Mouse (Mus musculus) kidney, embryonic 15.5 days (tissue): ENCODE results near the gene Fshr. TPM values are rescaled to one million over a fixed set of nuclear protein-coding genes. Genes with fewer than 3 reads are reported as not detected.
"Not testable (repeated sequence)": the region's sequence is repeated elsewhere in the genome, so short reads cannot be mapped to it uniquely, and the experiment has no call there.

Experiments
- ATAC-seq: fragments of 200-750 bp; cut with Nextera tagmentation; replicated peaks from 2 replicates; pipeline ENCODE4 v1.8.0; 2017; ENCODE audit warnings: moderate TSS enrichment; ENCODE audit not compliant: low FRiP score
- H3K27ac ChIP-seq: fragments of 300-500 bp; sonication (generic); 2 replicates; pipeline ENCODE4 v1.5.1; 2015; ENCODE audit warnings: mild to moderate bottlenecking, inconsistent platforms
- H3K27me3 ChIP-seq: fragments of 300-500 bp; sonication (generic); 2 replicates; pipeline ENCODE4 v1.6.1; 2015; ENCODE audit warnings: inconsistent platforms
- H3K36me3 ChIP-seq: fragments of 300-500 bp; sonication (generic); 2 replicates; pipeline ENCODE4 v1.6.1; 2015; ENCODE audit warnings: inconsistent platforms
- H3K4me1 ChIP-seq: fragments of 300-500 bp; sonication (generic); 2 replicates; pipeline ENCODE4 v1.6.1; 2015; ENCODE audit warnings: inconsistent platforms
- H3K4me2 ChIP-seq: fragments of 300-500 bp; sonication (generic); 2 replicates; pipeline ENCODE4 v1.6.1; 2015; ENCODE audit warnings: moderate library complexity, mild to moderate bottlenecking, inconsistent platforms
- H3K4me3 ChIP-seq: fragments of 300-500 bp; sonication (generic); replicated peaks from 2 replicates; pipeline ENCODE4 v1.5.1; 2015; ENCODE audit warnings: mild to moderate bottlenecking, inconsistent platforms
- H3K9ac ChIP-seq: fragments of 300-500 bp; sonication (generic); 2 replicates; pipeline ENCODE4 v1.6.1; 2015; ENCODE audit warnings: mild to moderate bottlenecking, inconsistent platforms
- H3K9me3 ChIP-seq: fragments of 300-500 bp; sonication (generic); replicated peaks from 2 replicates; pipeline ENCODE4 v1.6.1; 2016; ENCODE audit warnings: inconsistent platforms
- WGBS: fragments of 180-500 bp; shearing (Covaris S2); methylation state at CpG from one replicate; pipeline ENCODE4 v1.1.7; 2015; ENCODE audit warnings: mixed read lengths; 5-methylcytosine and 5-hydroxymethylcytosine counted together
- polyA plus RNA-seq: library from polyadenylated mRNA; unstranded; fragments of >200 nt; fragmentation: Nextera tagmentation; extraction: Ambion mirVana; gene quantifications from 2 replicates; pipeline ENCODE4 v1.2.1, GENCODE M21; 2015

Gene Fshr
- not detected in 2 replicates for polyA plus RNA-seq

GRCm38 (mm10) chr17:89200575-89200974 lies at the start of gene Fshr:
TSS of gene Fshr (minus strand) at chr17:89200675.
- Histone ChIP-seq H3K4me3 (no peak within 1 kb of the TSS), H3K9me3 (no peaks in the 10 kb centered on the region), H3K36me3 (no peaks in the 10 kb centered on the region), H3K4me2 (no peak within 1 kb of the TSS), H3K27ac (no peak within 1 kb of the TSS), H3K27me3 (no peaks in the 10 kb centered on the region), H3K4me1 (no peaks in the 10 kb centered on the region), H3K9ac (no peak within 1 kb of the TSS)
- no peak for ATAC-seq
- 89% methylated on average over 6 of the region's 6 CpGs for WGBS

GRCm38 (mm10) chr17:89202181-89202580 lies 1.7 kb upstream of the Fshr start:
- H3K4me3 ChIP-seq = no peak overlapping the region
- no peak overlapping the region for H3K9ac ChIP-seq
- H3K36me3 ChIP-seq = no peaks in the 10 kb centered on the region
- no peaks in the 10 kb centered on the region for H3K4me1 ChIP-seq
- ATAC-seq = no peak
- no peaks in the 10 kb centered on the region for H3K27me3 ChIP-seq
- H3K9me3 ChIP-seq = no peaks in the 10 kb centered on the region
- no peak overlapping the region for H3K27ac ChIP-seq
- H3K4me2 ChIP-seq = no peak overlapping the region
- WGBS = 71% methylated on average over 6 of the region's 6 CpGs

GRCm38 (mm10) chr17:89173545-89173944 lies 26.9 kb downstream of the Fshr start:
- H3K4me1 ChIP-seq = no peaks in the 10 kb centered on the region
- H3K27me3 ChIP-seq = no peaks in the 10 kb centered on the region
- no peak overlapping the region for H3K9ac ChIP-seq
- ATAC-seq = no peak
- H3K9me3 ChIP-seq = no peaks in the 10 kb centered on the region
- H3K27ac ChIP-seq = no peak overlapping the region
- H3K36me3 ChIP-seq = no peaks in the 10 kb centered on the region
- H3K4me2 ChIP-seq = no peak overlapping the region
- 76% methylated on average over 1 of the region's 1 CpGs for WGBS
- no peak overlapping the region for H3K4me3 ChIP-seq

DNA sequence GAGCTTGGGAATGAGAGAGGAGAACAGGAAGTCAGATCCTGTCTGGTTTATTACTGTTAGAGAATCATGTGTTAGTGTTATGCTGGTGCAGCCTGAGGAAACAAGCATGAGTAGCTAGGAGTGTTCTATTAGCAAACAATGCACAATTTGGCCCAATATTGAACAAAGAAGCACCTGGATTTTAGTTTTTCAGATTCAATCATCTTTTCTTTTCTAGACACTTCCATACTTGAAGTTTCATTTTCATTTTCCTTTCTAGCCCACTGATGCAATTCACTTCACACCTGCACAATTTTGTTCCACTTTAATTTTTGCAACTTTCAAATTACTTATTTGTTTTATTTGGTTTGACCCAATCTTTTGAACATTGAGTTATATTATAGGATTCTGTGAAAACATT lies 35.7 kb downstream of the Fshr start:
- Histone ChIP-seq H3K36me3 (no peaks in the 10 kb centered on the region), H3K9me3 (no peaks in the 10 kb centered on the region), H3K4me2 (no peak overlapping the region), H3K27me3 (no peaks in the 10 kb centered on the region), H3K4me3 (no peak overlapping the region), H3K27ac (no peak overlapping the region), H3K9ac (no peak overlapping the region), H3K4me1 (no peaks in the 10 kb centered on the region)
- no peak for ATAC-seq

- Histone ChIP-seq H3K4me3 (no peak overlapping the region), H3K27me3 (no peaks in the 10 kb centered on the region), H3K9ac (no peak overlapping the region), H3K27ac (no peak overlapping the region), H3K36me3 (no peaks in the 10 kb centered on the region), H3K9me3 (no peaks in the 10 kb centered on the region), H3K4me2 (no peak overlapping the region), H3K4me1 (no peaks in the 10 kb centered on the region)
- 90% methylated on average over 3 of the region's 3 CpGs for WGBS
- ATAC-seq = no peak
Observed at GRCm38 (mm10) chr17:89162475-89162874, 38.0 kb downstream of the Fshr start.

- ATAC-seq, H3K36me3 ChIP-seq, H3K9ac ChIP-seq, H3K9me3 ChIP-seq, H3K27ac ChIP-seq, H3K4me1 ChIP-seq, H3K27me3 ChIP-seq, H3K4me2 ChIP-seq, H3K4me3 ChIP-seq: not testable (repeated sequence)
- WGBS = 94% methylated on average over 3 of the region's 3 CpGs
Observed at GRCm38 (mm10) chr17:89159343-89159742, 41.1 kb downstream of the Fshr start.

DNA sequence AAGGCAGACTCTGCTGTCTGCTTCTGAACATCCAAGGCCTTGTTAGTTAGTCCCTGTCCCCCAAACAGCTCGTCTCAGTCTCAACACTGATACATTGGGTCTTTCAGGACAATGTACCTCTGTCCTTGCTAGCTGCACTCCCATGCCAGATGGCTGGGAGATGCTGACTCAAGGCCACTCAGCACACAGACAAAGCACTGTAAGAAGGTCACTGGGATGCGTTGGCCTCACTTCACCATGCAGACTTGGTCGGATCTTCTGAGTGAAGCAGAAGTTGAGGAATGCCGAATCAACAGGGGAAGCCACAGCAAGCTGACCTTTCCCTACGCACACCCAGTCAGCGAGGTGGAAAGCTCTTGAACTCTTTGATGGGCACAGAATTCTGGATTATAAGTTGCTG lies 55.7 kb downstream of the Fshr start:
- 80% methylated on average over 6 of the region's 6 CpGs for WGBS

GRCm38 (mm10) chr17:89120023-89120422 lies 80.5 kb downstream of the Fshr start:
- Histone ChIP-seq H3K9me3 (no peaks in the 10 kb centered on the region), H3K4me1 (no peaks in the 10 kb centered on the region), H3K4me3 (no peak overlapping the region), H3K27me3 (no peaks in the 10 kb centered on the region), H3K36me3 (no peaks in the 10 kb centered on the region), H3K4me2 (no peak overlapping the region), H3K27ac (no peak overlapping the region), H3K9ac (no peak overlapping the region)
- WGBS = 77% methylated on average over 2 of the region's 2 CpGs
- ATAC-seq = no peak

More for the DNA sequence above, 55.7 kb downstream of the Fshr start:
- no peaks in the 10 kb centered on the region for H3K36me3 ChIP-seq
- no peak overlapping the region for H3K27ac ChIP-seq
- no peak overlapping the region for H3K4me2 ChIP-seq
- no peaks in the 10 kb centered on the region for H3K4me1 ChIP-seq
- H3K4me3 ChIP-seq = no peak overlapping the region
- no peaks in the 10 kb centered on the region for H3K27me3 ChIP-seq
- no peak overlapping the region for H3K9ac ChIP-seq
- no peaks in the 10 kb centered on the region for H3K9me3 ChIP-seq
- ATAC-seq = no peak

DNA sequence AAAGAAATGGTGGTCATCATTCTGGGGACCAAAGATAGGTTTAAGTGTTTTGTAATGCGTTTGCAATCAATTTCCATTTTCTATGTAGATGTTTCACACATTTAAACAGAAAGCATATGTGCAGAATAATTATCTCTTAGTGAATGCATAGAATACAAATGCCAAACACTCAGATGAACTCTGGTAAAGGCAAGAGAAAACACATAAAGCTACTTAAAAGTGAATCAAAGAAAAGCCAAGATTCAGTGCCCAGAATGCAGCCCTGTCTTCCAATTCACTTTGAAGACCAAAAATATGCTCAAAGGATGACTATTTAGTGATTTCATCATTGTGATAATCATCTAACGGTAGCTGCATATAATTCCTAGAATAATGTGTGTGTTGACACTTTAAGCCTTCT lies 81.2 kb downstream of the Fshr start:
- 72% methylated on average over 2 of the region's 2 CpGs for WGBS
- Histone ChIP-seq H3K9ac (no peak overlapping the region), H3K27me3 (no peaks in the 10 kb centered on the region), H3K4me1 (no peaks in the 10 kb centered on the region), H3K4me3 (no peak overlapping the region), H3K36me3 (no peaks in the 10 kb centered on the region), H3K27ac (no peak overlapping the region), H3K9me3 (no peaks in the 10 kb centered on the region), H3K4me2 (no peak overlapping the region)
- ATAC-seq = no peak

GRCm38 (mm10) chr17:89113944-89114343 lies 86.5 kb downstream of the Fshr start:
- Histone ChIP-seq H3K36me3 (no peaks in the 10 kb centered on the region), H3K27me3 (no peaks in the 10 kb centered on the region), H3K9me3 (no peaks in the 10 kb centered on the region), H3K4me2 (no peak overlapping the region), H3K27ac (no peak overlapping the region), H3K4me1 (no peaks in the 10 kb centered on the region), H3K4me3 (no peak overlapping the region), H3K9ac (no peak overlapping the region)
- no peak for ATAC-seq

GRCm38 (mm10) chr17:89100719-89101350 lies 99.6 kb downstream of the Fshr start:
- Histone ChIP-seq H3K27me3 (no peaks in the 10 kb centered on the region), H3K36me3 (no peaks in the 10 kb centered on the region), H3K9me3 (no peaks in the 10 kb centered on the region), H3K4me2 (no peak overlapping the region), H3K4me3 (no peak overlapping the region), H3K27ac (no peak overlapping the region), H3K9ac (no peak overlapping the region), H3K4me1 (no peaks in the 10 kb centered on the region)
- ATAC-seq = no peak
- WGBS = 84% methylated on average over 5 of the region's 5 CpGs

DNA sequence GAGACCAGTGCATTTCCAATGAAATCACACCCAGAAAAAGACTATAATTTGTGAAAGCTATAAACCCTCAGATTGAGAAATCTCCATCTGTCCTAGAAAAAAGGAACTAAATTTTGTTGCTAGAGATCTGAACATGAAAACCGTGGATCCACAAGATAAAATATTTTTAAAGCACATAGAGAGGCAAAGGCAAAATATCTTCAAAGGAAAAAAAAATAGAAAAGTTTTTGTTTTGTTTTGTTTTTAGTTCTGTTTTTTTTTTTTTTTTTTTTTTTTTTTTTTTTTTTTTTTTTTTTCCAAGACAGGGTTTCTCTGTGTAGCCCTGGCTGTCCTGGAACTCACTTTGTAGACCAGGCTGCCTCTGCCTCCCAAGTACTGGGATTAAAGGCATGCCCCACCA lies 100.7 kb downstream of the Fshr start:
- 85% methylated on average over 1 of the region's 1 CpGs for WGBS
- ATAC-seq = not testable (repeated sequence)

More for the DNA sequence above, 100.7 kb downstream of the Fshr start:
- H3K9me3 ChIP-seq, H3K4me2 ChIP-seq, H3K36me3 ChIP-seq, H3K9ac ChIP-seq, H3K27me3 ChIP-seq, H3K4me3 ChIP-seq, H3K27ac ChIP-seq, H3K4me1 ChIP-seq: not testable (repeated sequence)
